Mouse (Mus musculus): ENCODE results near the gene Il6ra. TPM values are rescaled to one million over a fixed set of nuclear protein-coding genes. Genes with fewer than 3 reads are reported as not detected.

The Il6ra gene
- total RNA-seq, 2 experiments from 2014 or later, result 4.4 to 4.8 TPM

DNA sequence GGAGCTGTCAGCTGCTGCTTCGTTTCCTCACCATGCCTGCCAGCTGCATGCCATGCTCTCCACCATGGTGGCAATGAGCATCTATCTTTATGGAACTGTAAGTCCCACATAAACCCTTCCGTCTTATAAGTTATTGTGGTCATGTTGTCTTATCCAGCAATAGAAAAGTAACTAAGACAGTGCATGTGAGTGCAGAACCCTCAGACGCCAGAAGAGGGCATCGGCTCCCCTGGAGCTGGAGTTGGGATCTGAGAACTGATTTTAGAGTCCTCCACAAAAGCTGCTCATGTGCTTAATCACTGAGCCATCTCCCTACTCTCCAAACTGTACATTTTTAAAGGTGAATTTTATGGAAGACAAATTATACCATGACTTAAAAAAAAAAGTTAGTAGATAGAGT lies 95.9 kb downstream of the Il6ra start:
- intact Hi-C loops (cut with DNase I), result loop anchor here (2.0 kb wide), 1 partner anchor 42 kb away; no protein-coding TSS in a partner anchor
- DNase-seq, result peak; percentile 21 to 34

Other genes with a start within 250 kb of the Il6ra start
- gene Adar, start 198.2 kb downstream of the Il6ra start, total RNA-seq (2021), result 1 to 10 TPM; 3.2 to 3.3 TPM
- gene Chrnb2, start 148.6 kb downstream of the Il6ra start, total RNA-seq (2021), result under 1 TPM; 0.08 to 0.10 TPM
- gene Ube2q1, start 139.6 kb downstream of the Il6ra start, total RNA-seq (2021), result 10 to 100 TPM; 12.5 to 13.7 TPM
- 1 to 10 TPM; 3.7 to 4.6 TPM for gene She, start 81.8 kb downstream of the Il6ra start, total RNA-seq (2021)
- gene Atp8b2, start 50.3 kb upstream of the Il6ra start, total RNA-seq (2021), result 10 to 100 TPM; 12.5 to 15.3 TPM
- 10 to 100 TPM; 41.9 to 49.5 TPM for gene Hax1, start 85.6 kb upstream of the Il6ra start, total RNA-seq (2021)
- 10 to 100 TPM; 78.1 to 90.6 TPM for gene 4933434E20Rik, start 138.4 kb upstream of the Il6ra start, total RNA-seq (2021)
- gene Ubap2l, start 139.4 kb upstream of the Il6ra start, total RNA-seq (2021), result 10 to 100 TPM; 80.6 to 90.5 TPM
- gene Tpm3, start 159.5 kb upstream of the Il6ra start, total RNA-seq (2021), result 100 to 1,000 TPM; 150 to 798 TPM
- gene Nup210l, start 190.9 kb upstream of the Il6ra start, total RNA-seq (2021), result under 1 TPM in 1 of 2 experiments, not detected in 1; 0.05 TPM